Mouse (Mus musculus) kidney, embryonic 15.5 days (tissue): ENCODE measurements around the gene Adgrl2. TPM values are rescaled to one million over a fixed set of nuclear protein-coding genes. Genes with fewer than 3 reads are reported as not detected.
A peak's percentile ranks its signal among the peaks of the same experiment; 100 is the strongest.

Experiments used
- ATAC-seq: fragments of 200-750 bp; cut with Nextera tagmentation; replicated peaks from 2 replicates; pipeline ENCODE4 v1.8.0; 2017; ENCODE audit warnings: moderate TSS enrichment; ENCODE audit not compliant: low FRiP score
- H3K27ac ChIP-seq: fragments of 300-500 bp; sonication (generic); 2 replicates; pipeline ENCODE4 v1.5.1; 2015; ENCODE audit warnings: mild to moderate bottlenecking, inconsistent platforms
- H3K27me3 ChIP-seq: fragments of 300-500 bp; sonication (generic); 2 replicates; pipeline ENCODE4 v1.6.1; 2015; ENCODE audit warnings: inconsistent platforms
- H3K36me3 ChIP-seq: fragments of 300-500 bp; sonication (generic); 2 replicates; pipeline ENCODE4 v1.6.1; 2015; ENCODE audit warnings: inconsistent platforms
- H3K4me1 ChIP-seq: fragments of 300-500 bp; sonication (generic); 2 replicates; pipeline ENCODE4 v1.6.1; 2015; ENCODE audit warnings: inconsistent platforms
- H3K4me2 ChIP-seq: fragments of 300-500 bp; sonication (generic); 2 replicates; pipeline ENCODE4 v1.6.1; 2015; ENCODE audit warnings: moderate library complexity, mild to moderate bottlenecking, inconsistent platforms
- H3K4me3 ChIP-seq: fragments of 300-500 bp; sonication (generic); replicated peaks from 2 replicates; pipeline ENCODE4 v1.5.1; 2015; ENCODE audit warnings: mild to moderate bottlenecking, inconsistent platforms
- H3K9ac ChIP-seq: fragments of 300-500 bp; sonication (generic); 2 replicates; pipeline ENCODE4 v1.6.1; 2015; ENCODE audit warnings: mild to moderate bottlenecking, inconsistent platforms
- H3K9me3 ChIP-seq: fragments of 300-500 bp; sonication (generic); replicated peaks from 2 replicates; pipeline ENCODE4 v1.6.1; 2016; ENCODE audit warnings: inconsistent platforms
- WGBS: fragments of 180-500 bp; shearing (Covaris S2); methylation state at CpG from one replicate; pipeline ENCODE4 v1.1.7; 2015; ENCODE audit warnings: mixed read lengths; 5-methylcytosine and 5-hydroxymethylcytosine counted together
- polyA plus RNA-seq: library from polyadenylated mRNA; unstranded; fragments of >200 nt; fragmentation: Nextera tagmentation; extraction: Ambion mirVana; gene quantifications from 2 replicates; pipeline ENCODE4 v1.2.1, GENCODE M21; 2015

Gene Adgrl2
- polyA plus RNA-seq, 1 experiment from 2014 or later: 64.6 TPM

GRCm38 (mm10) chr3:148988293-148988995 is 1.9 kb downstream of the Adgrl2 start:
- H3K27ac ChIP-seq: peak overlapping the region; percentile 100
- H3K4me3 ChIP-seq: peak overlapping the region; percentile 95
- peaks cover 35% of the 10 kb centered on the region for H3K4me1 ChIP-seq
- H3K27me3 ChIP-seq: no peaks in the 10 kb centered on the region
- no peaks in the 10 kb centered on the region for H3K36me3 ChIP-seq
- H3K9me3 ChIP-seq: no peaks in the 10 kb centered on the region
- peak overlapping the region; percentile 94 for H3K9ac ChIP-seq
- H3K4me2 ChIP-seq: peak overlapping the region; percentile 80
- WGBS: under 1% methylated on average over 84 of the region's 84 CpGs
- no peak for ATAC-seq

GRCm38 (mm10) chr3:148987591-148988292 is 2.6 kb downstream of the Adgrl2 start:
- H3K4me1 ChIP-seq: peaks cover 35% of the 10 kb centered on the region
- H3K4me2 ChIP-seq: peak overlapping the region; percentile 80
- no peaks in the 10 kb centered on the region for H3K9me3 ChIP-seq
- H3K9ac ChIP-seq: peak overlapping the region; percentile 94
- H3K27ac ChIP-seq: peak overlapping the region; percentile 100
- H3K27me3 ChIP-seq: no peaks in the 10 kb centered on the region
- WGBS: under 1% methylated on average over 45 of the region's 45 CpGs
- H3K36me3 ChIP-seq: no peaks in the 10 kb centered on the region
- peak; percentile 66 for ATAC-seq
- H3K4me3 ChIP-seq: peak overlapping the region; percentile 95

- Histone ChIP-seq H3K27me3 (no peaks in the 10 kb centered on the region), H3K4me3 (peak overlapping the region; percentile 95), H3K4me2 (peak overlapping the region; percentile 80), H3K4me1 (peaks cover 40% of the 10 kb centered on the region), H3K9me3 (no peaks in the 10 kb centered on the region), H3K27ac (peak overlapping the region; percentile 100), H3K9ac (peak overlapping the region; percentile 94), H3K36me3 (no peaks in the 10 kb centered on the region)
- ATAC-seq: no peak
- under 1% methylated on average over 27 of the region's 27 CpGs for whole genome bisulfite sequencing
These were observed 3.3 kb downstream of the Adgrl2 start for GRCm38 (mm10) chr3:148986894-148987590.

- Histone ChIP-seq H3K9ac (peak overlapping the region; percentile 94), H3K36me3 (no peaks in the 10 kb centered on the region), H3K27ac (peak overlapping the region; percentile 100), H3K4me3 (peak overlapping the region; percentile 95), H3K4me2 (peak overlapping the region; percentile 80), H3K4me1 (peaks cover 44% of the 10 kb centered on the region), H3K9me3 (no peaks in the 10 kb centered on the region), H3K27me3 (no peaks in the 10 kb centered on the region)
- no peak for ATAC-seq
- 4% methylated on average over 17 of the region's 17 CpGs for WGBS
These were observed 4.0 kb downstream of the Adgrl2 start for GRCm38 (mm10) chr3:148986296-148986893.

- 34% methylated on average over 6 of the region's 6 CpGs for WGBS
- no peaks in the 10 kb centered on the region for H3K9me3 ChIP-seq
- no peak overlapping the region for H3K9ac ChIP-seq
- peak overlapping the region; percentile 13; the same call in 1 of the 2 replicates for H3K4me3 ChIP-seq
- H3K4me1 ChIP-seq: peaks cover 43% of the 10 kb centered on the region
- no peak overlapping the region for H3K27ac ChIP-seq
- no peaks in the 10 kb centered on the region for H3K27me3 ChIP-seq
- no peaks in the 10 kb centered on the region for H3K36me3 ChIP-seq
- no peak for ATAC-seq
- peak overlapping the region; percentile 80 for H3K4me2 ChIP-seq
These were observed 6.0 kb downstream of the Adgrl2 start for GRCm38 (mm10) chr3:148984326-148984725.

GRCm38 (mm10) chr3:148982370-148982769 is 8.0 kb downstream of the Adgrl2 start:
- WGBS: 60% methylated on average over 4 of the region's 4 CpGs
- no peak overlapping the region for H3K4me3 ChIP-seq
- H3K9me3 ChIP-seq: no peaks in the 10 kb centered on the region
- no peak overlapping the region for H3K9ac ChIP-seq
- peak overlapping the region; percentile 25; the same call in 1 of the 2 replicates for H3K4me2 ChIP-seq
- no peak overlapping the region for H3K27ac ChIP-seq
- H3K36me3 ChIP-seq: no peaks in the 10 kb centered on the region
- H3K4me1 ChIP-seq: peaks cover 55% of the 10 kb centered on the region
- no peaks in the 10 kb centered on the region for H3K27me3 ChIP-seq
- ATAC-seq: no peak

DNA sequence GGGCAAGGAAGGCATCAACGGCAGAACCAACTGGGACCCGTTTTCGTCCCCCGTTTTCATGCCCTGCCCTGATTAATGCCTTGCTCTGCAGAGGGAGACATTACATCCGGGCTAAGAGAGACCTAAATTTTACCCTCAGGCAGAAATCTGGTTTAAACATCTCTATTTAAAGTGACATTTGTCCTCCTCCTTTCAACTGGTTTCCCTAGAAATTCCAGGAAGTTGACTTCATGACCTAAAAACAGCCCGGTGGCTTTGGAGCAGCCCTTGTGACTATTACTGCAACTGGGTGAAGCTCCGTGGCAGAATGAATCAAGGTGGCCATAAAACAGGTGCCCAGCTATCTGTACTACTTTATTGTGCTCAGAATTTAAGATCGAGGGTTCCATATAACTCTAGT is 8.6 kb downstream of the Adgrl2 start:
- no peak for ATAC-seq
- H3K27ac ChIP-seq: no peak overlapping the region
- H3K9ac ChIP-seq: no peak overlapping the region
- no peaks in the 10 kb centered on the region for H3K36me3 ChIP-seq
- H3K4me2 ChIP-seq: peak overlapping the region; percentile 25
- WGBS: 21% methylated on average over 8 of the region's 8 CpGs
- no peak overlapping the region for H3K4me3 ChIP-seq
- peaks cover 61% of the 10 kb centered on the region for H3K4me1 ChIP-seq
- H3K27me3 ChIP-seq: no peaks in the 10 kb centered on the region
- H3K9me3 ChIP-seq: no peaks in the 10 kb centered on the region

DNA sequence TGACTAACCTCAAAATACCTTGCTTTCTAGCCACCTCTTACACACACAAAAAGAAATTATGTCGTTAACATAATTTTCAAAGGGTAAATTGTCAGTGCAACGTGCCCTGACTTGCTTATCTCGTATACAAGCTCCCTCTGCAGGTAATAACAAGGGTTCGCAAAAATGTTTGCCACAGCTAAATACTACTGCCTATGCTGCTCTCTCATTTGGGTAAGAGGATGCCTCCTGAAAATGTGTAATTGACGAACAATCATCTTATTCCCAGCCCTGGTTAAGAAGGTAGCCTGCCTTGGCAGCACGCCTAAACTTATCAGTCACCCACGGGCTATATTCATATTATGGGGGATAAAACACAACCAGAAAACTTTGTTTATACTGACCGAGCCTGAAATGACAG is 11.8 kb downstream of the Adgrl2 start:
- H3K9ac ChIP-seq: no peak overlapping the region
- H3K36me3 ChIP-seq: no peaks in the 10 kb centered on the region
- peaks cover 35% of the 10 kb centered on the region for H3K4me1 ChIP-seq
- no peak overlapping the region for H3K27ac ChIP-seq
- no peak overlapping the region for H3K4me2 ChIP-seq
- H3K9me3 ChIP-seq: no peaks in the 10 kb centered on the region
- H3K4me3 ChIP-seq: no peak overlapping the region
- no peak for ATAC-seq
- 66% methylated on average over 8 of the region's 8 CpGs for WGBS
- H3K27me3 ChIP-seq: no peaks in the 10 kb centered on the region

DNA sequence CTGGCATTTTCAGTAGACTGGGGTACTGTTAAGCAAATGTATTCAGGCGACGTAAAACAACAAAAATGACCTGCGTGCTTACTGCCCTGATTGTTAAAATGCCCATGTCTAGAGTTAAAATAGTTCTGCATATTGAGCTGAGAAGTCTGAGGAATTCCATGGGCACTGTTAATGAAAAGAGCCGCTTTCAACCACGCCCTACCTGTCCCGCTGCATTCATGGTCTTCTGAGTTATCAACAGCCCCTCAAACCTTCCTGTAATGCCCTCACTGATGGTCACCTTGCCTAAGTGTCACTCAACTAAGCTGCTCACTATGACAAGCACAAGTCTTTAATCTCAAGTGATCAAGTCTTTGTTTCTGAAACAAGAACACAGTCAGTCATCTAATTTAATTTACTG is 12.5 kb downstream of the Adgrl2 start:
- 76% methylated on average over 6 of the region's 6 CpGs for WGBS
- ATAC-seq: no peak
- Histone ChIP-seq H3K4me3 (no peak overlapping the region), H3K9me3 (no peaks in the 10 kb centered on the region), H3K27ac (no peak overlapping the region; the same call in 1 of the 2 replicates), H3K4me2 (no peak overlapping the region), H3K36me3 (no peaks in the 10 kb centered on the region), H3K4me1 (peaks cover 34% of the 10 kb centered on the region), H3K27me3 (no peaks in the 10 kb centered on the region), H3K9ac (no peak overlapping the region)

DNA sequence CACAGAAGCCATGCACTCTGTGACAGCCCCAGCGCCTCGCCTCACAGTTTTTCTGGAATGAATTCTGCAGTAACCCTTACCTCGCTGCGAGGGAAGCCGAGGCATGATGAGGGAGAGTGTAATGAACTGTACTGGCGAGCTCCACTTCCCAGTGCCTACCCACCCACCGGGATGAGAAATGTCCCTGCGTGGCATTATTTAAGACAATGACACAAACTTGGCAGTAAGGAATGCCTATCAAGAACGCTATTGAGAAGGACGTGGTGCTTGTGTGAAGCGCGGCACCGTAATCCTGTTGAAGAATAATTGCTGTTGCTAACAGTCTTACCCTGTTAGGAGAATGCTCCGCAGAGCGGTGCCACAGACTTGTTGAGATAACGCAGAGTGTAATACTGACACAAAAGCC is 13.2 kb downstream of the Adgrl2 start:
- Histone ChIP-seq H3K9me3 (no peaks in the 10 kb centered on the region), H3K4me2 (peak overlapping the region; percentile 29), H3K27ac (no peak overlapping the region), H3K36me3 (no peaks in the 10 kb centered on the region), H3K27me3 (no peaks in the 10 kb centered on the region), H3K9ac (no peak overlapping the region), H3K4me3 (no peak overlapping the region), H3K4me1 (peaks cover 36% of the 10 kb centered on the region)
- 47% methylated on average over 16 of the region's 16 CpGs for WGBS
- no peak for ATAC-seq

GRCm38 (mm10) chr3:148971893-148972596 is 18.3 kb downstream of the Adgrl2 start:
- Histone ChIP-seq H3K4me2 (no peak overlapping the region), H3K4me3 (no peak overlapping the region), H3K36me3 (no peaks in the 10 kb centered on the region), H3K27ac (no peak overlapping the region), H3K4me1 (peaks cover 17% of the 10 kb centered on the region), H3K9ac (no peak overlapping the region), H3K9me3 (no peaks in the 10 kb centered on the region), H3K27me3 (no peaks in the 10 kb centered on the region)
- ATAC-seq: no peak
- 72% methylated on average over 11 of the region's 11 CpGs for WGBS
